Mouse (Mus musculus) G1E (cell line): ENCODE measurements around the gene Npffr2.

Source experiments
- CTCF ChIP-seq: IDR thresholded peaks from 2 replicates; pipeline ENCODE4 v1.5.1; 2012; ENCODE audit warnings: low read depth, low read length, inconsistent platforms, mixed read lengths
- GATA1 ChIP-seq: IDR thresholded peaks from 2 replicates; pipeline ENCODE4 v1.6.1; 2012; ENCODE audit warnings: borderline replicate concordance, low read length, inconsistent platforms, mixed read lengths
- GATA2 ChIP-seq: IDR thresholded peaks from 2 replicates; pipeline ENCODE4 v1.6.1; 2012; ENCODE audit warnings: low read depth, low read length, inconsistent platforms, borderline replicate concordance
- POLR2AphosphoS5 ChIP-seq: IDR thresholded peaks from 2 replicates; pipeline ENCODE4 v1.6.1; 2012; ENCODE audit warnings: low read depth, low read length, inconsistent platforms; ENCODE audit not compliant: insufficient replicate concordance
- TAL1 ChIP-seq: conservative IDR thresholded peaks from 2 replicates; pipeline ENCODE4 v1.6.1; 2012; ENCODE audit warnings: low read depth, low read length, inconsistent platforms, mixed read lengths

DNA sequence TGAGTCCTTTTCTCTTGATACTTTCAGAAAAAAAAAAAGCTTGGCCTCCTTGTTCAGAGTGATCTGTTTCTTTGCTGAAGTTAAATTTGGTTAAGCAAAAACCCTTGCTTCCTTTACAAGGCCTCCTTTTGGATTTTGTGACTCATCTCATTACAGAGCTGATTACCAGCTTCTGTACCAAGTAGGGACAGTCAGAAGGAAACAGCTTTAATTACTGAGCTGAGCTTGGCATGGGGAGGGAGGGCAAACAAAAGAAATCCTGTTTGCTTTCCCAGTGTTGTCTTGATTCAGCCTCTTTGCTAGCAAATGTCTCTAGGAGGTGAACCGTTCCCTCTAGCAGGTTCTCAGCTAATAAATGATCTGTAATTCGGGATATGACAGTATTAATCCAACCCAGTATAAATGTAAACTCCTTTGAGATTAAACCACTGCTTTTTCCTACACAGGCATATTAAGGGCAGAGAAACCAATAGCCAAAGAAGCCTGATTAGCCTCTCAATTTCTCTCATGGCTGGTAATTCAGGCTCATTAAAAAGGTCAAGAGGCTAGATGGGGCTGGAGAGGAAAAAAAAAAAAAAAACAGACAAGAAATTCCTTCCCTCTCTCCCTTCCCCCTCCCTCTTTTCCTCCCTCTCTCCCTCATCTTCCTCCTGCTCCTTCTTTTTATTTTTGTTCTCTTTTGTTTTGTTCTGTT lies 84.2 kb downstream of the Npffr2 start:
- TF ChIP-seq CTCF (no peak), GATA1 (no peak), GATA2 (no peak), TAL1 (no peak), POLR2AphosphoS5 (no peak)
